Mouse (Mus musculus) activated CD4-positive, CD25-positive, alpha-beta regulatory T cell (primary cell): ENCODE results near the gene Lgals9. TPM values are rescaled to one million over a fixed set of nuclear protein-coding genes. Genes with fewer than 3 reads are reported as not detected.

Experiments
- polyA plus RNA-seq, 2 experiments: library from polyadenylated mRNA; unstranded; fragments of 100-300 nt; shearing (Covaris generic); gene quantifications; one replicate each; pipeline ENCODE4 v1.2.1; 2017

The Lgals9 gene
- 100 to 1,000 TPM; 307 to 379 TPM for polyA plus RNA-seq

DNA sequence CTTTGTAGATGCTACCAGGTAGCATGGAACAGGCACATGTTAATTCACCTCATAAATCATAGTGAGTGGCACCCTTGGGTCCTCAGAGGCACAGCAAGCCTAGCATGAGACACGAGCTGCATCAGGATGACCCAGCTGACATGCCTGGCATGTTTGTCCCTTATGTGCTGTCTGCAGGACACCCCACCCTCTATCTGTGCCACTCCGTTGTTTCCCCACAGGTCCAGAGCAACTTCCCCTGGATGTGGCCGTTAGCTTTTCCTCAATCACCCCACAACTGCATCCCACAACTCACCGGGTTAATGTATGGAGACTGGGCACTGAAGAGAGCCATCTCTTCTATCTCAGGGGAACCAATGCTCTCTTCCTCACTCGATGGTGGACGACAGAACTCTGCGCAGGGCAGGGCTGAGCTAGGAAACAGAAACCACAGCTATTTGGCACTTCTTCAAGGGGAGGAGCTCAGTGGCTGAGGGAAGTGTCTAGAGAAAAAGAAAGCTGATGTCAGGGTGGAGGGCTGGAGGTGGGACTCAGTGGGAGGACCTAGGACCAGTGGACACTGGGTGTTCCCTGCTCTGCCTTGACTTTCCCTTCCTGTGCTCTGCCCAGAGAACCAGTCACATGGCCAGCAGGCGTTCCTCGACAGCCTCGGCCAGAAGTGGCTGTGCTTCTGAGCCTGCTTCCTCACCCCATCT is at the start of gene Lgals9:
TSS of gene Lgals9 (minus strand) at position 464 of the 695 bp plus-strand sequence.

DNA sequence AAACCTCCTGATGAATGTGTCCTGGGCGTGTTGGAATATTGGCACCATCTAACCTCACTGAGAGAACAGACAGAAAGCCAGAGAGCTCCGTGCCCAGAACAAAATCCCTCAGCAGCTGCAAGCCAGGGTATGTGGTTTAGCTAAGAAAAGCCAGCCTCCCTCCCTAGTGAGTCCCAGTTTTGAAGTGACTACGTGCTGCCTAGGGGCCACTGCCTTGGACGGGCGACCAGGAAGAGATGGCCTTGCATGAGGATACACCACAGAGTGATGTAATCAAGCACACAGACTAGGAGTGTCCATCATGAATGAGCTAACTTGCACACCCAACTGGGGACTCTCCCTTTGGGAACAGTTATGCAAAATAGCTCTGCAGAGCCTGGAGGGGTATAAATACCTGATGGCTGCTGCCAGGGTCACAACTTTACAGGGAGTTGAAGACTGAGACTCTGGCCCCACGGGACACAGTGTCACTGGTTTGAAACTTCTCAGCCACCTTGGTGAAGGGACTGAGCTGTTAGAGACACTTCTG is 64.3 kb downstream of the Lgals9 start, which contains the start of gene Nos2:
TSS of gene Nos2 (plus strand) at position 377 of the 529 bp plus-strand sequence.

Other genes with a start within 250 kb of the Lgals9 start
- 10 to 100 TPM; 32.1 to 47.6 TPM for gene Ccnq, start 233.2 kb downstream of the Lgals9 start, polyA plus RNA-seq
- gene Lyrm9, start 158.4 kb downstream of the Lgals9 start, polyA plus RNA-seq: 10 to 100 TPM; 21.1 to 24.2 TPM
- under 1 TPM in 1 of 2 experiments, not detected in 1; 0.10 TPM for gene Nos2, start 64.2 kb downstream of the Lgals9 start, polyA plus RNA-seq
- gene Ksr1, start 161.5 kb upstream of the Lgals9 start, polyA plus RNA-seq: 10 to 100 TPM in 1 of 2 experiments, 1 to 10 TPM in 1; 8.8 to 11.6 TPM